ENCODE assay signal across 18 mouse cellular contexts in the genomic region with DNA sequence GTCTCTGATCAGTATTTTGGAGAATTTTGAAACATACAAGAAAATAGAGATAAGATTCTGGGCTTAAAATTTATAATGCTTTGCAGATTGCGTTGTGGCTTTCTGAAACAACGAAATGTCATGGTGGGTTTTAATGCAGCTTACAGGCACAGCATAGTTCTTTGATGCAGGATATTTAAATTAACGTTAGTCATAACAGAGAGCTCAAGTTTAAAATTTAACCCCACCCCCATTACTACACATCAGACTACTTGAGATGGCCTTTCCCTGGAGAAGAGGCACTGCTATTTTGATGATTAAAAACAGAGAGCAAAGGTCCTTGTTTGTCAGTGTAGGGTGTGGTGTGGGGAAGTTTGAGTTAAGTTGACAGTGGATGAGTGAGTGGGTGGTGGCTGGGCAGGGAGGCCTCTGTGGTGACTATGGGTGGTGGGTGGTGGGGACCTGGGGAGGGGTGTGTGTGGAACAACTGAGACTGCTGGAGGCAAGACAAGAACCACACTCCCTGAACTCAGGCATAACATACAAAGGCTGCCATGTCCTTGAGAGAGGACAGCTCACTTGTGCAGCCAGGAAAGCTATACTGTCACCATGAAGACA.
"Had no signal": no experiment of that assay in that cellular context is flagged by ENCODE, and none has a peak within 500 bp of the region (broad histone marks: within the 10 kb centered on the region; RNA-seq: fewer than 3 reads in every experiment).

No protein-coding gene starts in this region.

- H3K4me3 ChIP-seq: liver, embryonic 13.5 days; megakaryocyte, embryonic 14.5 days; midbrain, embryonic 10.5 days; midbrain, embryonic 13.5 days; myocyte; neural tube, embryonic 15.5 days had no signal

- H3K27ac ChIP-seq: liver, embryonic 13.5 days; midbrain, embryonic 10.5 days; midbrain, embryonic 13.5 days; neural tube, embryonic 15.5 days; stomach, postnatal 0 days had no signal

- ATAC-seq: lung, postnatal 0 days; midbrain, embryonic 13.5 days; midbrain, embryonic 16.5 days had no signal

- H3K9ac ChIP-seq: liver, embryonic 13.5 days; midbrain, embryonic 13.5 days; neural tube, embryonic 15.5 days had no signal

- DNase-seq: kidney, adult 11 months; kidney, adult 9 months; kidney, postnatal 10 days; kidney, postnatal 4 days; liver, embryonic 13.5 days; lung, adult 2 months; right cerebral cortex, adult 18-20 months; right cerebral cortex, postnatal 14 days; right cerebral cortex, postnatal 4 days; thymus, postnatal 25 days had no signal

- H3K4me2 ChIP-seq: liver, embryonic 13.5 days; midbrain, embryonic 13.5 days; neural tube, embryonic 15.5 days had no signal

- H3K9me3 ChIP-seq: liver, embryonic 13.5 days; midbrain, embryonic 10.5 days; midbrain, embryonic 13.5 days; neural tube, embryonic 15.5 days had no signal

- H3K4me1 ChIP-seq: liver, embryonic 13.5 days; megakaryocyte, embryonic 14.5 days; midbrain, embryonic 10.5 days; midbrain, embryonic 13.5 days; neural tube, embryonic 15.5 days had no signal

- H3K36me3 ChIP-seq: liver, embryonic 13.5 days; midbrain, embryonic 10.5 days; midbrain, embryonic 13.5 days; neural tube, embryonic 15.5 days had no signal

- H3K27me3 ChIP-seq: liver, embryonic 13.5 days; megakaryocyte, embryonic 14.5 days; midbrain, embryonic 13.5 days; neural tube, embryonic 15.5 days had no signal
